Mouse (Mus musculus): ENCODE measurements around the gene Ttc33.
A peak's percentile ranks its signal among the peaks of the same experiment; 100 is the strongest.

Gene Ttc33

DNA sequence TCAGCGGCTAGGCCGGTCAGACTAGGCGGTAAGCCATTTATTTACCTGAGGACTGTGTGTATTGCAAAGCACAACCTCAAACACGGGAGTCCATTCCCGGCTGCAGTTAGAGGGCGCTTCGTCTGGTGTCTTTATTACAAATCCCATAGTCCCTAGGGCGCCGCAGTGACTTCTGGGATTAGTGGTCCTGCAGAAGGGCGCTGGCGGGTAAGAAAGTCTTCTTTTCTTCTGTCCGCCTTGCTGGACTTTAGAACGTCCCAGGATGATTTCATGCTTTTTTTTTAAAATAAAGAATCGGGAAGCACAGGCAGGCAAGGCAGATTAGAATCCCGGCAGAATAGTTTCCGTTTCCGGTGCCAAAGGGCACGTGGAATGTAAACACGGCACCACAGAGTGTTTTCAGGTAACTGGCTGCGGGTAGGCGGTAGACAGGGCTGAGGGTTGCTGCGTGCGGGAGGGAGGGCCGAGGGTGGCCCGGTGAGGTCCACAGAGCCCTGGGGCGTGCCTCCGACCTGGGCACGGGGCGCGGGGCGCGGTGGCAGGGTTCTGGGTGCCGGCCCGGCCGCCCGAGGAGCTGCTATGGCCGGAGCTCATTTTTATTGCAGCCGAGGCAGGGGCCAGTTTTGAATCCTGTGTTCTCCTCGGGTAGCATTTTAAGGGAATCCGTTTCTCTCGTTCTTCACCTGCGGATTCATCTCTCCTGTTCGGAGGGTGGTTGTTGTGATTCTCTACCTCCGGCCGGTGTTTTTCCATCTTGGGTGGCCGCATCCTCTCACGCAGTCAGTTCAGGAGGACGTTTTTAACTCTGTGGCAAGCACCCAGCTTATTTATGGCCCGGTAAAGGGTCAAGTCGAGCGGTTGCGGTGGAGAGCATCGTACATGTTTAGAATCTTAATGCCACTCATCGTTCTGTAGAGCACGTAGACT is at the start of gene Ttc33:
Ttc33 (plus strand) TSS at position 160 of the 927 bp plus-strand sequence.
- peak; percentile 86 for DNase-seq

DNA sequence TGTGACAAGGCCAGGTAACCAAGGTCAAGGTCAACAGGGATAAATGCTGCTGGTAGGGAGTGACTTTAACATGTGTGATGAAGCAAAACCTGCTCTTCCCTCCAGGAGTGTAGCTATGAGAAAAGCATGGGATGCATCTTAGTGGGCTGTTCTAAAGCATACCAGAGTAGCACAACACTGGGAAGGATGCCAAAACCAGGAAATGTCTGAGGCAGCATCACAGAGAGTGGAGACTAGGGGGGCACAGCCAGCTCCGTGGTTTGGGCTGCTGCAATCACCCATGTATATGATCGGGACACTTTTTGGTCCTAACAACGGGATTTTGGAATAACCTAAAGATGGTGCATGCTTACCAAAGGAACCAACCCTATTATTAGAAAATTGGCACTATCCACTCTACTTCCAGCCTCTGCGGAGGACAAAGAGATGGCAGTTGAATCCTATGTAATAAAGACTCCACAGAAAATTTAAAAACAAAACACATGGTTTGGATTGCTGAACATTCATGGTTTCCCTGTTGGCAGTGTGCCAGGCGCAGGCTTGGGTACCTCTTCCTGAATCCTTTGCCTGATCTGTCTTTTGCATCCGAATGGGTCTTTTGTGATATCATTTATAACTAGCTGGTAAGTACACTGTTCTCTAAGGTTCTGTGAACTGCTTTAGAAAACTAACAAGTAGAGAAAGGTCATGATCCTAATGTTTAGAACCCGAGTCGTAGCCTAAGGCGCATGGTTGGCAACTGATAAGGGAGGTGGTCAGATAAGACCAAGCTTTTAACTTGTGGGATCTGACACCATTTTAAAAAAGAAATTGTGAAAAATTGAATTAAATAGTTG is 47.1 kb upstream of the Ttc33 start:
- DNase-seq, result no peak

DNA sequence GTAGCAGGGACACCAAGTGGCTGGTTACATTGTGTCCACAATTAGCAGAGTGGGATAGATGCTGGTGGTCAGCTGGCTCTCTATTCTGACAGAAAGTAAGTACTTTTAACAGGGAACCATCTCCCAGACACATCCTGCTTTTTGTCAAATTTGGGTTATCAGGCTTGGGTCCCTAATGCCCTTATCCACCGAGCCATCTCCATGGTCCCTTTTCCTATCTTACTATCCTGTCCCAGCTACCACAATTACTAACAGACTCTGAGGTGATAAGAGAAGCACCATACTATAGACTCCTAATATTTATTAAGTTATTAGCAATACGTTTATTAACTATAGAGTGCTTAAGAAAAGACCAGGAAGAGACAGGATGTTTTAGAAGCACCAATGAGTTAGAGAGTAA is 46.0 kb upstream of the Ttc33 start:
- no peak for DNase-seq

DNA sequence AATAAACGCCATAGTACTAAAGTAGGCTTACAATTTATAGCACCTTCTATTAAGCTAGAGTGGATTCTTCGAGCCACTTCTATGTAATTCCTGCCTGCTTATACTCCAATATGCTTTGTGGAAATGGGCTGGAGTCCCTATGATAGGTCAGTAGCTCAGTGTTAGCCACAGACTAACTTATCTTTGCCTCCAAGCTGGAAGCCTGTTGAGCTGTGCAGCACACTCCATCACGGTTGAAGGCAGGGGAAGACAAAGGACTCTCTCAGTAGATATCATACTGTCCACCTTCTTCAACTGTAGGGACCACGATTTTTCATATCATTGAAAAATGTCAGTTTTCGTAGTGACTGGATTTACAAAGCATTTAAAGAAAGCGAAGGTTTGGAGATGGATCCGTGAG is 45.5 kb upstream of the Ttc33 start:
- DNase-seq, result no peak

DNA sequence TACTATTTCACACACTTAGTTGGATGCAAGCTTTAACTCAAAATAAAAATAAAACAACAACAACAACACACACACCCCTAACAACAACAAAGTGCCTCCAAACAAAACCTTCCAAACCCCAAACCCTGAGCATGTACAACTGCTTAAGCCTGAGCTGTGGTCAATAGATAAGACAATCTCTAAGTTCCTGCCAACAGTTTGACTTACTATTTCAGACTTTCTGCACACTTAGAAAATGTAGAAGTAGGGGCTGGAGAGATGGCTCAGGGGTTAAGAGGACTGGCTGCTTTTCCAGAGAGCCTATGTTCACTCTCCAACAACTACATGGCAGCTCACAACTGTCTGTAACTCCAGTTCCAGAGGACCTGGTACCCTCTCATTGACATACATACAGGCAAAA is 45.0 kb upstream of the Ttc33 start:
- no peak for DNase-seq

DNA sequence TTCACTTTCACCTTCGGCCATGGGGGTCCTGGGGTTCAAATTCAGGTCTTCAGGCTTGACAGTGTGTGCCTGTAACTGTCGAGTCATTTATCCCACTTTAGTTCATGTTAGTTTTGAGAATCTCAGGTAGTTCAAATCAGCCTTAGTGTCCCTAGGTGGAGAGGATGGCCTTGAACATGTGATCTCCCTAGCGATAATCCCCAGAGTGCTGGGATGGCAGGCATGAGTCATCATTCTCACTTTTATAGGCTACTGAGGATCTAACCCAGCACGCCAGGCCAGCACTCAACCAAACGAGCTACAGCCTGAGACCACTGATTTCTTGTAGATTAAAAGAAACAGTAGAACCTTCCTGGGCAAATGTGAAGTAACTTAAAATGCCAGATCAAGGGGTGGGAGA is 43.3 kb upstream of the Ttc33 start:
- no peak for DNase-seq

DNA sequence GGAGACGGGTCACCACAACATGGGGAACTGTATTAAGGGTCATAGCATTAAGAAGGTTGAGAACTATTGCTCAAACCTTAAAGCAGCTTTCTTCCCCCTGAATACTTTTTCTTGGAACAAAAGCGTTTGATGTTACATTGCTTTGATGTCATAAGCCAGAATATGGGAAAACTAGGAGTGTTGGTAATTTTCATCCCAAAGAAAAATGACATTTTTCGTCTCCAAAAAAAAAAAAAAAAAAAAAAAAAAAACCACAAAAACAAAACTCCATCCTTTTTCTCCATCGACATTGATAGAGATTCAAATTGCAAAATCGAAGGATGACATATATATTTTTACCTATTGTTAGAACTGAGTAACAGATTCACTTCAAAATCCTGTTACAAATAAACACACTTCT is 42.6 kb upstream of the Ttc33 start:
- DNase-seq, result no peak

DNA sequence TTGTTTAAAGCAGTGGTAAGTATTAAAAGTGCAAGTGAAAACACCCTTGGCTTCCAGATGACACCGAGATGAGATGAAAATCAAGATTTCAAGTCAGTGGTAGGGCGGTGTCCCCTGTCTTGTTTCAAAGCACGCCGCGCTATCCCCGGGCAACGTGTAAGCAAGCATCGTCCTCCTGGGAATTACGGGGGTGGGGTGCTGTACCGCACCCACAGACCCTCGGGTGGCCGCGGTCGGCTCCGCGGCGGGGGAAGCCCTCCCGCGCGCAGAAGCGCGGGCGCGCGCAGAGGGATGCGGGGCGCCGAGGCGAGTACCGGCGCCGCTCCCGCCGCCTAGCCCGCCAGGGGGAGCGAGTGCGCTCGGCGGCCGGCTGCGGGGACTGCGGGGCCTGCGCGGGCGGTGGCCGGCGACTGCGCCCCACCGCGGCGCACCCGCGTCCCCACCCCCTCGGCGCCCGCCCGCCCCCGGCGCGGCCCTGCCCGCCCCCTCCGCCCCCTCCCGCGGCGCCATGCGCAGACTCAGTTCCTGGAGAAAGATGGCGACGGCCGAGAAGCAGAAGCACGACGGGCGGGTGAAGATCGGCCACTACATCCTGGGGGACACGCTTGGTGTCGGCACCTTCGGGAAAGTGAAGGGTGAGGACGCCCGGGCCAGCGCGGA is 41.8 kb upstream of the Ttc33 start, which contains the start of gene Prkaa1:
Prkaa1 (plus strand) TSS at position 501 of the 660 bp plus-strand sequence.
- DNase-seq, result peak; percentile 61

DNA sequence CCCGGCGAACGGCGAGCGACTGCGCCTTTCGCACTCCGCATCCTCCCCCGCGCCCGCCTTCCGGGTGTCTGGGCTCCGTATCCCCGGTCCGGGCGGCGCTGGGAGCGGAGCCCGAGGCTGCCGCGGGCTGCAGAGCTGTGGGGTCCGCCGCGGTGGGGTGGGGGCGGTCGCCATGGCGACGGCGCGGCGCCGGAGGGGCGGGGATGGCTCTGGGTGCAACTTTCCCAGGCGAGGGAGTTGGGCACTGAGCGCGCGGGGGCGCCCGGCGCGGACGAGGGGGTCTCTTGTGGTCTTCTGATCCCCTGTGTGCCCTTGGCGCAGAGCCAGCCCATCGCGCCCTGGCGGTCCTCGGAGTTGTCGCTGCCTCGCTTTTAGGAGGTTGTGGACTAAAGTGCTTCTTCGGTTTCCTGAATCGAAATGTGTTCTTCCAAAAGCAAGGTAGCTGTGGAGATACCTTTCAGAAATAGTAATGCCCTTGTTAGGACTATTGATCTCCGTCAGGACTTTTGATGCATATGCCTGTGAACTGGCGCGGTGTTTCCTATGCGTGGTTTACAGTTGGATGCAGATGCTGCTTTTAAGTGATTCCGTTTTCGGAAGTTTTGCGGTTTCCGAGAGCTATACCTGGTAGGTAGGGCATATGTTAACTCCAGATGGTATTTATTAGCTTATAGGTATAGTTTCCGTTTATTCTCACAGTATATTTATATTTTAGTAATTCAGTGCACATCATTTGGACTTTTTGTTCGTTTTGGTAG is 41.1 kb upstream of the Ttc33 start:
- DNase-seq, result no peak

DNA sequence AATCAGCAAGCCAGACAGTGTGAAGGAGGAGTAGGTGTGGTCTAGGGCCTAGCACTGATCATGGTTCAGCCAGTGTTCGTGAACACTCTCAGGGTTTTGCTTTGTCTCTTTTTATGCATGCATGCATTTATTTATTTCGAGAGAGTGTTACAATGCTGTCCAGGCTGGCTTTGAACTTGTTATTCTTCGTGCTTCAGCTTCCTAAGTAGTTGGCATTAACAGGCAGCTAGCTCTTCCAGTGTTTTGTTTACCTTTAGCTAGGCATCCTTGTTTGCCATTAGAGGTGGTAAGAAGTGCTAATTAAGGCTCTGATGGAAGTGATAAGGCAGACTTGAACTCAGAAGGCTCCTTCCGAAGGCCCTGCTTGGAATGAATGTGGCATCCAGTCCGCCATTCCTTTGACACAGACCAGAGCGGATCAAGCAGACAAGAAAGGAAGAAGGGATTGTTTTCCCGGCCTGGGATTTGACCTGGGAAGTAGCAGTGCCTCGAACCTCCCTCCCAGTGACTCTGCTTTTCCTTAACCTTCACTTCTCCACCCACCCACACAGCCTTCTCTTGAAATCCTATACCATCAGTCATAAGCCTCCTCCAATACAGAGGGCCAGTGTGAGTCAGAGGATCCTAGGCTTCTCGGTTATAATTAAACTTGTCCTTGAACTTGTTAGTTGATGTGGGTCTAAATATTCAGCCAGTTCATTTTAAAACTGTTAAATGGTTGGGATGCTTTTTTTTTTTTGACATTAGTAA is 40.0 kb upstream of the Ttc33 start:
- no peak for DNase-seq

DNA sequence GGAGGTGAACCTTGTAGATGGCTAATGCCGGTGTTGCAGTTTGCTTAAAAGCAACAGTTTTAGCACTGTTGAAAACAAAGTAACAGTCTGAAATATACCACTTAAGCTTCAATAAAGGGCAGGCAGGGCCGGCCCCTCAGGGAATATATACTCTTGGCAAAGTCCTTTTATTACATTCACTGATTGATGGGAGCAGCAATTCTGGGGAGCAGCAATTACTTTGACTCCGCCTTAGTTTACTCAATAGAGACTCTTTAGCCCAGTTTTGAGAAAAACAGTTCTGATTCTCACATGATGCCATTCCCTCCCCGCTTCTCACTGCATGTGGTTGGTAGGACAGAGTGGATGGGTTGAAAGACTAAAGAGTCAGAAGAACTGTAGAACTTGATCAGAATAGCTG is 36.1 kb upstream of the Ttc33 start:
- DNase-seq, result no peak

DNA sequence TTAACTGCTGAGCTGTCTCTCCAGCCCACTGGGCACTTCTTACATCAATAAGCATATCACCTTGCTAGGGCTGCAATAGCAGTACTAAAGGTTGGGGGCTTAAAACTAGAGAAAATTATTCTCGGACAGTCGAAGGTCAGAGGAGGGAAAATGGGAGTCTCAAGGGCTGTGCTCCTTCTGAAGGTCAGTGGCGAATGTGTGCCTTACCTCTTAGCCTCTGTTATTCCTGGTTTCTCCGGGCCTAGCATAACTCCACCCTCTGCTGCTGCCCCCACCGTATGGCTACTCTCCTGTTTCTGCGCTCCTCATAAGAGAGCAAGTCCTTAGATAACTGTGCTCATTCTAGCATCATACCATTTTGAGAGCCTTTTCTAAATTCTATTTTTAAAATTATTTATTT is 33.2 kb upstream of the Ttc33 start:
- DNase-seq, result no peak

DNA sequence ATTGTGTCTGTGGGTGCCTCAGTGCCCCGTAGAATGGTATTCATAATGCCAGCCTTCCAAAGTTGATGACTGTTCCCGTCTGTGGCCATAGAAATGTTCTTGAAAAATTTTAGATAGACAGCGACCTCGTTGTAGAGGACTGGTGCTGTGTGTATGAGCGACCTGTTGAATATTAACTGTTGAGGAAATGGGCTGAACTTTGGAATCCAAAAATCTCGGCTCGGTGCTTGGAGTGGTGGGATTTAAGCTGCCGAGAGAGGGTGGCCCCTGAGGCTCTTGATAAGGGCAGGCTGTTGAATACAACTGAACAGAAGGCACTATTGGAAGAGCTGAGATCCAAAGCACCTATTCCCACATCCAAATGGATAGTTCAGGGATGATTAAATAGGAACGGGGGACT is 30.7 kb upstream of the Ttc33 start:
- no peak for DNase-seq

DNA sequence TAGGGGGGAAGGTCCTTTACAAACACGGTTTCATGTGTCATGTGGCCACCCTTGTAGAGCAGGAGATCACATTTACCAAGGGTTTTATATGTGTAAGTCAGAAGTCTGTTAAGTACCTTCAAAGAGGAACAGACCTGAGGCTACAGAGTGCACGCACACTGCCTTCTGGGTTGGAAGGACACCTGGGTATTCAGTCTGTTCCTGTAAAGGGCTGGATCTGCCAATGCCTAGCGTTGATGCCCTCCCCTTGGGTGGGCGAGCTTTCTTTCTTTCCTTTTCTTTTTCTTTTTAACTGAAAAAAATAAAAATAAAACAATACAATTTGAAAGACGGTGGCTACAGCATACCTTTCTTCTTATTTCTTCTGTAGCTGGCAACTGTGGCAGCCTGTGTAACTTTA is 30.2 kb upstream of the Ttc33 start:
- DNase-seq, result no peak

DNA sequence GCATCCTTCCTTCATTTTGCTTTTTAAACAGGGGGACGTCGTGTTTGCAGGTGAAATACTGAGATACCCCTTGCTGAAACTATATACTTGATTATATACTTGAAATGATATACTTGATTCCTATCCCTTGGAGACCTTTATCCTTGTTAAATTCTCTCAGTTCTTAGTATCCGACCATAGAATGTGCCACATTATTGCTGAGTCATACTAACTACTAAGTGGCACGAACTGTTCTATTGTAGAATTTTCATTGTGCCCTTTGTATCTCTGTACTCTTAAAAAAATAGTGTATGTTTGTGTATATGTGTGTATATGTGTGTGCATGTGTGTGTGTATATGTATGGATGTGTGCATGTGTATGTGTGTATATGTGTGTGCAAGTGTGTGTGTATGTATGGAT is 29.0 kb upstream of the Ttc33 start:
- no peak for DNase-seq

DNA sequence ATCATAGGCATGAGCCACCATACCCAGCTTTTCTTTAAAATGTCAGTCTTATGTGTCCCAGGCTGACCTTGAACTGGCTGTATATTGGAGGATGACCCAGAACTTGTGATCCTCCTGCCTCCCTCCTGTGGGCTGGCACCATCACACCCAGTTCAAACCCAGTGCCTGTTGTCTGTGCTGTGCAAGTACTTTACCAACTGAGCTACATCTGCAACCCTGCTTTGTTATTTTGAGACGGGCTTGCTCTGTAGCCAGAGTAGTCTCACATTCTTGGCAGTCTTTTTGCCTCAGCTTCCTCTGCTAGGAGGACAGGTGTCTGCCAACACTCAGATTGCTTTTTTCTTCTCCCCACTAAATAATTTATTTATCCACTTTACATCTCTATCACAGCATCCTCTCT is 27.9 kb upstream of the Ttc33 start:
- DNase-seq, result no peak

DNA sequence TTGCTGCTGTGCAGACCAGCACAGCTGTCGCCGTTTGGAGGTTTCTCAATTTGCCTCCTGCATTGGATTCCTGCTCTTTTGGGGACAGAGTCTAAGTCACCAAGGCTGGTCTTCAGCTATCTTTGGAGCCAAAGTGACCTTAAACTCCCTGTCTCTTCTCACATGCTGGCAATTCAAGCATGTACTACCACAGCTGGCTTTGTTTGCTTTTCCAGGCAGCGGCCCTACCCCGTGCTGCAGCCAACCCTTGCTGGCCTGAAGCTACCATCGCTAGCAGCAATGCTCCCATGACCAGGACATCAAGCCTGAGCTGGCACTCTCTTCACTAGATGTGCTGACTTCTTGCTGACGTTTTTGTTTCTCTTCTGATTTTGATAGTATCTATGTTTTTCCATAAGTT is 26.5 kb upstream of the Ttc33 start:
- DNase-seq, result no peak

DNA sequence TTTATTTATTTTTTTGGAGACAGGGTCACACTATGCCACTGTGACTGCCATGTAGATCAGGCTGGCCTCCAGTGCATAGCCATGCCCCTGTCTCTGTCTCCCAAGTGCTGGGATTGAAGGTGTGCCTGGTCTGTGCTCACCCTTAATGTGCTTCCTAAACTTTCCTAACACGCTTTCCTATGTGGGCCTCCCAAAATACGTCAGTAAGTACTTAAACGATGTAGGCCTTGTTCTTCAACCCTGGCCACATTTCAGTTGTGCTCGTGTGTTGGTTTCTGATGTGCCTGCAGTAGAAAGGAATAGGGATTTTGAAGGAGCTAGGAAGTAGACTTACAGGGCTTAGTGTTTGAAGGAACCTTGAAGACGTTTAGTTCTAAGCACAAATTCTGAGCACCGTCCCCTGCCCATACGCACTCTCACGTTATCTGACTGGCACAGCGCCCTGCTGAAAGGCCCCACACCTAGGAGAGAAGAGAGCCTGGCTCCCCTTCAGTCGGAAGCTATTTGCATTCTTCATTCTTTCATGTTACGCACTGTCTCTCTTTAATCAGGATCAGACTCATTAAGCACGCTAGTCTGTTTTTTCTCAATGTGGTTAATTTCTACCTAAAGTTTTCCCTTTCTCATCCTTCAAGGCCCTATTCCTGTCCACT is 20.1 kb upstream of the Ttc33 start:
- no peak for DNase-seq

DNA sequence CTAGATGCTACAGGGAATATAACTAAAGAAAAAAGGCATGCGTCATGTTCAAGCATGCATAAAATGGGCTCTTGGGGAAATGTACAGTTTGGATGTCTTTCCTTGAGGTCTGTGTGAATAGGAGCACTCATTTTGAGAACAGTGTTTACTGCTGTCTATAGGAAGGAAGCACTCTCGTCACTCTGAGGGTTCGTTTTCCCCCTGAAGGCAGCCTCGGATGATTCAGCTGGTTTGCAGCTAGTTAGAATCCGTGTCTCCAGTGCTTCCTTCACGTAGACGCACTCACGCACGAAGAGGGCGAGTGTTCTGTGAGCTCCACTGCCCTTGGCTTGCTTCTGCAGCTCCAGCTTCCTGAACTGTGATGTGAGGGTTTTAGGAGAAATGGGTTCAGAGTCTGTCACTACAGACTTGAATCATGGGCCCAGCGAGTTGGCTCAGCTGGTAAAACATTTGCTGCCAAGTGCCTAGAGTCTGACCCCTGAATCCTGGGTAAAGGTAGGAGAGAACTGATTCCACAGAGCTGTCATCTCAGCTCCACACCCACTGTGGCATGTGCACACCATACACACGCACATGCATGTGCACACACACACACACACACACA is 12.0 kb upstream of the Ttc33 start:
- DNase-seq, result peak; percentile 61

DNA sequence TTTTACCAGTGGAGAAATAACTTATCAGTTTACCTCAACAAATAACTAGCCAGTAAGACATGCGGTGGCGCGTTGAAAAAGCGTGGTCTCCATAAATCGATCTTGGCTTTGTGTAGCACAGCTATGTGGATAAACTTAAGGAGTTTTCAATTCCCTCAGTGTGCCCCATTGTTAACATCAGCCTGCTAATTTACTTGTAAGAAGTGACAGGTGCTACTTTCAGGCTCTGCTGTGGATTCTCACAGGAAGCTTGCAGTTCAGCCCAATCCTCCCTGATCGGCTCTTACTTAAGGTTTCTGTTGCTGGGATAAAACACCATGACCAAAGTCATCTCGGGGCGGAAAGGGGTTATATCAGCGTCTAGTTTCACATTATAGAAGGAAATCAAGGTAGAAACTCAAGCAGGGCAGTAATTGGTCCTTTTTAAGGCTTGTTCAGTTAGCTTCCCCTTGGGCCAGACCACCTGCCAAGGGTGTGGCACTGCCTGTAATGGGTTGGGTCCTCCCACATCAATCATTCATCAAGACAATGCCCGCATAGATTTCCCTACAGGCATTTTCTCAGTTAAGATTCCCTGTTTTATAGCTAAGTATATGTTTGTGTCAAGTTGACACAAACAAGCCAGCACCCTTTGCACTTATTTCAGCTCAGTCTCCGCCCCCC is 526 bp upstream of the Ttc33 start:
- DNase-seq, result no peak

Data from kidney, adult 11 months (tissue).